Mouse (Mus musculus) midbrain, embryonic 14.5 days (tissue): ENCODE measurements around the gene Gp9. TPM values are rescaled to one million over a fixed set of nuclear protein-coding genes. Genes with fewer than 3 reads are reported as not detected.

Experiments used
- ATAC-seq: fragments of 200-750 bp; cut with Nextera tagmentation; 2 replicates; pipeline ENCODE4 v1.8.0; 2017; ENCODE audit warnings: moderate number of reproducible peaks, moderate library complexity; ENCODE audit not compliant: low FRiP score, low TSS enrichment
- DNase-seq: peaks from one replicate; pipeline ENCODE4 v3.0.0-alpha.2; 2015
- H3K27ac ChIP-seq: fragments of 300-500 bp; sonication (generic); replicated peaks from 2 replicates; pipeline ENCODE4 v1.5.1; 2014; ENCODE audit warnings: mild to moderate bottlenecking, low read depth, low read length, moderate library complexity
- H3K27me3 ChIP-seq: fragments of 300-500 bp; sonication (generic); 2 replicates; pipeline ENCODE4 v1.6.1; 2014; ENCODE audit warnings: low read length, control low read depth, mixed read lengths; ENCODE audit not compliant: control insufficient read depth, insufficient read depth
- H3K36me3 ChIP-seq: fragments of 300-500 bp; sonication (generic); 2 replicates; pipeline ENCODE4 v1.6.1; 2014; ENCODE audit warnings: low read length, control low read depth; ENCODE audit not compliant: control insufficient read depth, insufficient read depth
- H3K4me1 ChIP-seq: fragments of 300-500 bp; sonication (generic); 2 replicates; pipeline ENCODE4 v1.6.1; 2014; ENCODE audit warnings: mild to moderate bottlenecking, antibody characterized with exemption, low read length, control low read depth; ENCODE audit not compliant: control insufficient read depth, insufficient read depth
- H3K4me2 ChIP-seq: fragments of 300-500 bp; sonication (generic); 2 replicates; pipeline ENCODE4 v1.6.1; 2014; ENCODE audit warnings: mild to moderate bottlenecking, low read length, moderate library complexity
- H3K4me3 ChIP-seq: fragments of 300-500 bp; sonication (generic); replicated peaks from 2 replicates; pipeline ENCODE4 v1.5.1; 2014; ENCODE audit warnings: low read depth, low read length
- H3K9ac ChIP-seq: fragments of 300-500 bp; sonication (generic); replicated peaks from 2 replicates; pipeline ENCODE4 v1.6.1; 2014; ENCODE audit warnings: mild to moderate bottlenecking, low read length, moderate library complexity
- H3K9me3 ChIP-seq: fragments of 300-500 bp; sonication (generic); 2 replicates; pipeline ENCODE4 v1.6.1; 2016; ENCODE audit warnings: low read length, control low read depth, mixed read lengths; ENCODE audit not compliant: control insufficient read depth
- WGBS: fragments of 180-500 bp; shearing (Covaris S2); extraction: QIAGEN DNeasy Blood & Tissue Kit; methylation state at CpG from one replicate; pipeline ENCODE4 v1.1.7; 2014; 5-methylcytosine and 5-hydroxymethylcytosine counted together
- polyA plus RNA-seq: library from polyadenylated mRNA; unstranded; fragments of >200 nt; fragmentation: Nextera tagmentation; extraction: Ambion mirVana; gene quantifications from 2 replicates; pipeline ENCODE4 v1.2.1, GENCODE M21; 2014

Gene Gp9
- polyA plus RNA-seq, 1 experiment from 2014 or later = 0.66 TPM

DNA sequence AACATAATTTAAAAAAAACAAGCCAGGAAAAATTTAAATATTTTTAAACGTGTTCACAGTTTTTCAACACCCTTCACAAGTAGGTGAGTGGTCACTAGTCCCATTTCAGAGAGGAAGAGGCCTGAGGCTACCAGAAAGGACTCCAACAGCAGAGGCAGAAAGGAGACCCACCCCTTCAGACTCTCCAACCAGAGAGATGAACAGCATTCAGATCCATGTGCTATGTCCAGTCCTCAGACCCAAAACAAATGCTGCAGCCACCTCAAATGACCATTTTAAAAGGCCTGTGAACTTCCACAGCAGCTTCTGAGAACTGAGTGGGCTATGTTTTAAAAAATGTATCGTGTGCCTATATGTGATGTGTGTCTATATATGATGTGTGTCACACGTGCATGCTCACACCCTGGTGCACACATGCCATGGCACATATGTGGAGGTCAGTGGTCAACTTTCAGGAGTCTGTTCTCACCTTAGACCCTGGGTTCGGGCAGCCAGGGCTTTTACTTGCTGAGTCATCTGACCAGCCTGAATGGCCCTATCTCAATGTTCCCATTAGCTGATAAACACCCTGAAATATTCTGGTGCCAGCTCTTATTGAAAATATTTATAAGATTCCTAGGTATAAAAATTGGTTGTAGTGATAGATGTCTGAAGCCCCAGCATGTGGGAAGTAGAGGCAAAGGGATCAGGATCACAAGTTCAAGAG is 30.0 kb downstream of the Gp9 start:
- Histone ChIP-seq H3K4me3 (no peak overlapping the region), H3K9ac (no peak overlapping the region), H3K27ac (no peak overlapping the region), H3K4me2 (no peak overlapping the region), H3K27me3 (no peaks in the 10 kb centered on the region), H3K4me1 (peaks cover 8% of the 10 kb centered on the region; the same call in 1 of the 2 replicates), H3K9me3 (no peaks in the 10 kb centered on the region), H3K36me3 (0 out of 2 replicates have a peak, but pooled peaks cover 2% of the 10 kb centered on the region)
- ATAC-seq (no peak), DNase-seq (no peak)
- 85% methylated on average over 4 of the region's 4 CpGs for WGBS

DNA sequence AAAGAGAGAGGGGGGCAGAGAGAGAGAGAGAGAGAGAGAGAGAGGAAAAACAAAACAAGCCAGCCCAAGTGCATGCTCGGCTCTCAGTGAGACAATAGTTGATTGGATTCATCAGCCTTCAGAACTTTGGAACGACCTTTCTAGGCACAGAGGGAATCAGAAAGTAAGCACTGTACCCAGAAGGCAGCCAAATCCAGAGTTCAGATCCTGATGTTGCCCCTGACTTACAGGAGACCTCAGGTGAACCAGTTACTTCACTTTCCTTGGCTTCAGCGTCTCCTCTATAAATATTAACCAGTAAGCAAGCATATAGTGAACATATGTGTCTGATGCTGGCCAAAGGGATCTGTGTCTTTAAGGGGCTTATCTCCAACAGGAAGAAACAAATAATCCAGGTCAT is 30.6 kb downstream of the Gp9 start:
- Histone ChIP-seq H3K36me3 (peaks cover 5% of the 10 kb centered on the region; the same call in 1 of the 2 replicates), H3K27ac (no peak overlapping the region), H3K4me1 (peaks cover 8% of the 10 kb centered on the region; the same call in 1 of the 2 replicates), H3K4me2 (no peak overlapping the region), H3K9me3 (no peaks in the 10 kb centered on the region), H3K27me3 (no peaks in the 10 kb centered on the region), H3K9ac (no peak overlapping the region), H3K4me3 (no peak overlapping the region)
- WGBS = 82% methylated on average over 3 of the region's 3 CpGs
- DNase-seq = no peak
- ATAC-seq = no peak

DNA sequence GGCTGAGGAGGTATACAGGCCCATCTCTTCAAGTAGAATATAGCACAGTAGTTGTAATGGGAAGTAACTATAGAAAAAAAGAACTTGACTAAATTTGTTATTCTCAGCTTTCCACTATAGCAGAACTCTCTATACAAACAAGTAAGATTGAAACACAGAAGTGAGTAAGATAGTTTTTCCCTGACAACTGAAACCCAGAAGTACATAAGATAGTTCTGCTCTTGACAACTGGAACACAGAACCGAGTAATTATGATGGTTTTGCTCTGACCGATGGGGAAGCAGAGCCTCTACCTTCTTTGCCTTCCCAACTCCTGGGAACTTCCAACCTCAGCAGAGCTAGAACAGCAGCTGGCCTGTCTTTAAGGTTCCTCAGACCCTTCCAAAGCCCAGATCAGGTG is 31.3 kb downstream of the Gp9 start:
- WGBS = 84% methylated on average over 2 of the region's 2 CpGs
- Histone ChIP-seq H3K4me1 (peaks cover 8% of the 10 kb centered on the region; the same call in 1 of the 2 replicates), H3K9me3 (no peaks in the 10 kb centered on the region), H3K27ac (no peak overlapping the region), H3K4me2 (no peak overlapping the region), H3K9ac (no peak overlapping the region), H3K27me3 (no peaks in the 10 kb centered on the region), H3K4me3 (no peak overlapping the region), H3K36me3 (peaks cover 6% of the 10 kb centered on the region)
- ATAC-seq (no peak), DNase-seq (no peak)

DNA sequence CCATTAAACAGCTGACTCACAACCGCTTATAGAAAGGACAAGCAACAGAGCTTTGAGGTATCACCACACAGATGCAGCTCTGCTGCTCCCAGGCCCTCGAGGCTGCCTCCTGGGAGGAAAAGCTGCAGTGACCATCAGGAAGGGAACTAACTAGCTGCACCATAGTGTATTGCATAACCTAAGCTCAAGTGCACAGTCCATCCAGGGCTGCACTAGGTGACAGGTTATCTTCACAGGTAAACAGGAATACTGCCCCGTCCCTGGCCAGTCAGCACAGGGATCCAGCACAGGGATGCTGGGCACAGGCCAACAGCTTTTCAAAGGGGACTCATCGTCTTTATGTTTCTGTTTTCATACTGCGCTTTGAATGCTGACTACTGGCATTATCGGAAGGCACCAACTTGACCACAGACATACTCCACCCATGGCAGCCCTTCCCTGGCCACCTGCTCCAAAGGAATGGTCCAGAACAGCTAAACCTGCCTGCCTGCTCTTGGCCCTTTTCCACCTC is 31.8 kb downstream of the Gp9 start:
- Histone ChIP-seq H3K4me2 (no peak overlapping the region), H3K27me3 (no peaks in the 10 kb centered on the region), H3K9ac (no peak overlapping the region), H3K4me3 (no peak overlapping the region), H3K9me3 (no peaks in the 10 kb centered on the region), H3K36me3 (peaks cover 11% of the 10 kb centered on the region), H3K4me1 (peaks cover 8% of the 10 kb centered on the region; the same call in 1 of the 2 replicates), H3K27ac (no peak overlapping the region)
- DNase-seq (no peak), ATAC-seq (no peak)
- 95% methylated on average over 6 of the region's 6 CpGs for WGBS

DNA sequence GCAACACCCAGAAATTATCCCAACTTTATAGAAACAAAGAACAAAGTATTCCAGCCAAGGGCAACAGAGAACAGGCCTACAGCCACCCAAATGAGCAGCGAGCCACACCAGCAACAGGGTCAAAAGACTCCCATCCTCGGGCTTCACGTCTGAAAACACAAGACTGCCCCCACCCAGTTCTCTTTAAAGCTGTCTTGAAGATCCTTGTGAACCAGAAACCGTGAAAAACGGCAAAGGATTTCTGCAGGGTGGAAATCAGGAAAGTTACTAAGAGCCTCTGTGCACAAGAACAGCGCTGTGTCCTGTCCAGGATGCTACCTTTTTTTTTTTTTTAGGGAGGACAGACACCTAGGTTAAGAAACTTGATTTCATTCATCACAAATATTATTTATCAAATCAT is 32.4 kb downstream of the Gp9 start:
- Histone ChIP-seq H3K9ac (no peak overlapping the region), H3K4me1 (peaks cover 8% of the 10 kb centered on the region; the same call in 1 of the 2 replicates), H3K4me2 (peak overlapping the region; percentile 93), H3K27me3 (no peaks in the 10 kb centered on the region), H3K4me3 (peak overlapping the region; percentile 66), H3K9me3 (no peaks in the 10 kb centered on the region), H3K27ac (no peak overlapping the region), H3K36me3 (peaks cover 15% of the 10 kb centered on the region)
- WGBS = 32% methylated on average over 6 of the region's 6 CpGs
- DNase-seq (no peak), ATAC-seq (no peak)

DNA sequence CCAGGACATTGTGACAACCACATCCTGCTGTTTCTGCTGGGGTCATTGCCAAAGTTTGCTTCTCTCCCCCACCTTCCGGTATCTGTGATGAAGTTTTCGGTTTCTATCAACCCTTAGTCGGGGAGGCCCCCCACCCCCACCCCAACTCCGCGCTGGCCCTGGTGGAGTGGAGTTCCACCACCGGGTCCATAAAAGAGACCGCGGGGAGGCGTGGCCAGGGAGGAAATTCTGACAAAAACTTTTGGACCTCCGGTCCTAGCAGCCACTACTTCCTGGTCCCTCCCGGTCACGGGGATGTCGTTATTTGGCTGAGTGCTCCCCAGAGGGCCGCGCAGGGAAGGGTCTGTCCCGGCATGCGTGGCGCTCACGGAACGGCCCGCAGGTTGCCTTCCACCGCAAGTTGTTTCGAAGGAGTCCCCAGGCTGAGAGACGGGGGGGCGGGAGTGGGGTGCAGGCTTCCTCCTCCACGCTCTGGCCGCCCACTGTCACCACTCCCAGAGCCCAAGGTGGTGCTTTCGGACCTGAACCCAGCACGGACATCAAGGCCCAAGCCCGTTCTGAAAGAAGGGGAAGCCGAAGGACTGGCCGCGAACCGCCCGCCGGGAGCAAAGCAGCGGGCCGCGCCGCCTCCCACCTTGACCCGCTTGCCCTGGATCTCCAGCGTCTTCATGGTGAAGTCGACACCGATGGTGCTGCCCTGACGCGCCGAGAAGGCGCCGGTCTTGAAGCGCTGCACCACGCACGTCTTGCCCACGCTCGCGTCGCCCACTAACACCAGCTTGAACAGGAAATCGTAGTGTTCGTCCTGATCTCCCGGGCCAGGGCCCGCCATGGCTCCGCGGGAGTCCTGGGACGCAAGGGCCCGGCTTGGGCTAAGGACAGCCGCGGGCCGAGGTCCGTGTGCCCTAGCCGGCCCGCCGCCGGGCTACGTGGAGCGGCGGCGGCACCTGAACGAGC is 33.1 kb downstream of the Gp9 start:
- Histone ChIP-seq H3K4me3 (peak overlapping the region; percentile 66), H3K4me2 (peak overlapping the region; percentile 93), H3K36me3 (peaks cover 20% of the 10 kb centered on the region), H3K27me3 (no peaks in the 10 kb centered on the region), H3K27ac (peak overlapping the region; percentile 60), H3K4me1 (peaks cover 8% of the 10 kb centered on the region; the same call in 1 of the 2 replicates), H3K9me3 (no peaks in the 10 kb centered on the region), H3K9ac (peak overlapping the region; percentile 73)
- DNase-seq (peak; percentile 68), ATAC-seq (peak; percentile 24)
- WGBS = under 1% methylated on average over 77 of the region's 77 CpGs

DNA sequence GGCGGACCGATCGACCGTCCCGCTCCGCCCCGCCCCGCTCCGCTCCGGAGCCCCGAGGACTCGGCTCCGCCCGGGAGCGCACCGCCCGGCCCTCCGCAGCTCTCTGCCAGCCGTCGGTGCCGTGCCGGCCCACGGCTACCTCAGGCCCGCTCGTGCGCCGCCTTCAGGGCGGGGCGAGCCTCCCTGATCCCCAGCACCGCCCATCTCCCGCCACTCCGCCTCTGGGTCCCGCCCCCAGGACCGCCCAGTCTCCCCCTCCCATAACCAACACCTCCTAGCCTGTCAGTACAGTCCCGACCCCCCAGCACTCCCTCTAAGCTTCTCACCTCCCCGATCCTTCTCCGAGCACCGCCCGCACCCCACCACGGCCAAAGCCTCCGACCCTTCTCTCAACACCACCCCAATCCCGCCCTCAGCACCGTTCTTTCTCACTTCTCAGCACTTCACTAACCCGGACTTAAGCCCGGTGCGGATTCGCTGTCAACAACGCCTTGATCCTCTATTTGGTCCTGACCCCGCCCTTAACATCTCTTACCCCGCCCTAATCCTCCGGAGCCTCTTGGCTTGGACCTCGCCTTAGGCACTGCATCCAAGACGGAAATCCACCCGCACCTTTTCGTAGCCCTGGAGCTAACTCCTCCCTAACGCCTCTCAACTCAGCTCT is 33.9 kb downstream of the Gp9 start, which contains the start of gene Rab43:
Gene Rab43 (minus strand): TSS at position 490 of the 664 bp plus-strand sequence.
- DNase-seq (peak; percentile 92), ATAC-seq (peak; percentile 97)
- Histone ChIP-seq H3K27me3 (no peaks in the 10 kb centered on the region), H3K36me3 (peaks cover 25% of the 10 kb centered on the region), H3K9ac (peak within 1 kb of the TSS; percentile 73), H3K27ac (peak within 1 kb of the TSS; percentile 60), H3K4me3 (peak within 1 kb of the TSS; percentile 66), H3K9me3 (no peaks in the 10 kb centered on the region), H3K4me2 (peak within 1 kb of the TSS; percentile 93), H3K4me1 (peaks cover 8% of the 10 kb centered on the region; the same call in 1 of the 2 replicates)
- under 1% methylated on average over 56 of the region's 56 CpGs for WGBS

DNA sequence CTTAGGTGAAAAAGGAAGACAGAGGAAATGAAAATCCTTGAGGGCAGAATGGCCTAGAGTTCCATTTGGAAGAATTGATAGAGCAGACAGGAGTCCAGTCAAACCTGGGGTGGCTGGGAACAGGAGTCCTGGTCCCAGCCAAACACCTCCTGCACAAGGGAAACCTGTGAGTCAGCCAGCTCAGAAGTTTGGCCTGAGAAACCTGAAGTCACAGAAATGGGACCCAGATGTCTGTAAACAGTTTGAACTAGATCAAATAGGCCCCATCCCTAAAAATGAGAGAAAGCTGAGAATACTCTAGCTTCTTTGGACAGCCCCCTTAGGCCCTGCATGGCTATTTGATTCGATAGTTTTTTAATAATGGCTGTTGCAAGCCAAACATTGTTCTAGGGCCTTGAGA is 34.8 kb downstream of the Gp9 start:
- Histone ChIP-seq H3K27ac (no peak overlapping the region), H3K27me3 (no peaks in the 10 kb centered on the region), H3K9ac (no peak overlapping the region), H3K36me3 (peaks cover 34% of the 10 kb centered on the region), H3K4me2 (peak overlapping the region; percentile 93; the same call in 1 of the 2 replicates), H3K9me3 (no peaks in the 10 kb centered on the region), H3K4me1 (peaks cover 8% of the 10 kb centered on the region; the same call in 1 of the 2 replicates), H3K4me3 (no peak overlapping the region)
- DNase-seq (no peak), ATAC-seq (no peak)
- WGBS = 76% methylated on average over 1 of the region's 1 CpGs
